Mouse (Mus musculus): ENCODE measurements around the gene 9430015G10Rik.

DNA sequence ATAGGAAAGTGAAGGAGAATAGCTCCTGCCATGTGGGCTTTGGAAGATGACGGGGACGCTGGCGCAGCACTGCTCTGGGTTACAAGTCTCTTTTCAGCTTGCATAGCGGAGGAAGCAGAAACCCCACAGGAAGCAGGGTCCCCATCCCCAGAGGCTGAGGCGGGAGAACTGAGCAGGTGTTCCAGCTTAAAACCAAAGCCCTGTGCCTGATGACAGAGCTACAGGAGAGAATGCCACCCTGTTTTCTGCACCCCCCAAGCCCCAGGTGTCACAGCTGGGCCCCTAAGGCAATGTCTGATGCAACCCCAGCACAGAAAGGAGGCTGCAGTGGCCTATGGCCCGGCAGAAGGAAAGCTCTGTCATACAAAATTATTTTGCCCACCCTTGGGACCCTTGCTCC is 39.5 kb upstream of the 9430015G10Rik start:
- no peak for TF ChIP-seq CTCF (IDR thresholded peaks at IDR 0.05; ENCODE audit: extremely low read depth, insufficient read depth, insufficient read length, insufficient replicate concordance)
- TF ChIP-seq POLR2A (IDR thresholded peaks at IDR 0.05; ENCODE audit: low read depth, low read length): no peak

Measured in spleen, adult 2 months (tissue).